Mouse (Mus musculus) liver, embryonic 15.5 days (tissue): Measurements from ENCODE around the gene Gjd3. TPM values are rescaled to one million over a fixed set of nuclear protein-coding genes. Genes with fewer than 3 reads are reported as not detected.

Experiments
- ATAC-seq: fragments of 200-750 bp; cut with Nextera tagmentation; 2 replicates; pipeline ENCODE4 v1.8.0; 2017; ENCODE audit warnings: moderate number of reproducible peaks, mild to moderate bottlenecking, moderate library complexity; ENCODE audit not compliant: insufficient read depth
- H3K27ac ChIP-seq: fragments of 300-500 bp; sonication (generic); replicated peaks from 2 replicates; pipeline ENCODE4 v1.5.1; 2015; ENCODE audit warnings: mild to moderate bottlenecking, inconsistent platforms
- H3K27me3 ChIP-seq: fragments of 300-500 bp; sonication (generic); 2 replicates; pipeline ENCODE4 v1.6.1; 2015; ENCODE audit warnings: mild to moderate bottlenecking, inconsistent platforms
- H3K36me3 ChIP-seq: fragments of 300-500 bp; sonication (generic); replicated peaks from 2 replicates; pipeline ENCODE4 v1.6.1; 2015; ENCODE audit warnings: moderate library complexity, mild to moderate bottlenecking, inconsistent platforms
- H3K4me1 ChIP-seq: fragments of 300-500 bp; sonication (generic); replicated peaks from 2 replicates; pipeline ENCODE4 v1.6.1; 2015; ENCODE audit warnings: inconsistent platforms
- H3K4me2 ChIP-seq: fragments of 300-500 bp; sonication (generic); 2 replicates; pipeline ENCODE4 v1.6.1; 2015; ENCODE audit warnings: moderate library complexity, mild to moderate bottlenecking, inconsistent platforms
- H3K4me3 ChIP-seq: fragments of 300-500 bp; sonication (generic); replicated peaks from 2 replicates; pipeline ENCODE4 v1.5.1; 2015; ENCODE audit warnings: mild to moderate bottlenecking, inconsistent platforms
- H3K9ac ChIP-seq: fragments of 300-500 bp; sonication (generic); 2 replicates; pipeline ENCODE4 v1.6.1; 2015; ENCODE audit warnings: moderate library complexity, mild to moderate bottlenecking, inconsistent platforms
- H3K9me3 ChIP-seq: fragments of 300-500 bp; sonication (generic); replicated peaks from 2 replicates; pipeline ENCODE4 v1.6.1; 2016; ENCODE audit warnings: inconsistent platforms
- WGBS: fragments of 180-500 bp; shearing (Covaris S2); methylation state at CpG from one replicate; pipeline ENCODE4 v1.1.7; 2015; ENCODE audit warnings: mixed read lengths; ENCODE audit not compliant: insufficient replicate concordance; 5-methylcytosine and 5-hydroxymethylcytosine counted together
- polyA plus RNA-seq: library from polyadenylated mRNA; unstranded; fragments of >200 nt; fragmentation: Nextera tagmentation; extraction: Ambion mirVana; gene quantifications from 2 replicates; pipeline ENCODE4 v1.2.1, GENCODE M21; 2015

The Gjd3 gene
- polyA plus RNA-seq, 1 experiment from 2014 or later = not detected

- 27% methylated on average over 2 of the region's 2 CpGs for WGBS
- Histone ChIP-seq H3K9ac (no peak overlapping the region), H3K4me1 (peaks cover 82% of the 10 kb centered on the region), H3K4me2 (no peak overlapping the region), H3K36me3 (no peaks in the 10 kb centered on the region), H3K4me3 (no peak overlapping the region), H3K9me3 (no peaks in the 10 kb centered on the region), H3K27ac (no peak overlapping the region; the same call in 1 of the 2 replicates), H3K27me3 (no peaks in the 10 kb centered on the region)
- no peak for ATAC-seq
These were observed 30.1 kb downstream of the Gjd3 start for GRCm38 (mm10) chr11:98952736-98953135.

DNA sequence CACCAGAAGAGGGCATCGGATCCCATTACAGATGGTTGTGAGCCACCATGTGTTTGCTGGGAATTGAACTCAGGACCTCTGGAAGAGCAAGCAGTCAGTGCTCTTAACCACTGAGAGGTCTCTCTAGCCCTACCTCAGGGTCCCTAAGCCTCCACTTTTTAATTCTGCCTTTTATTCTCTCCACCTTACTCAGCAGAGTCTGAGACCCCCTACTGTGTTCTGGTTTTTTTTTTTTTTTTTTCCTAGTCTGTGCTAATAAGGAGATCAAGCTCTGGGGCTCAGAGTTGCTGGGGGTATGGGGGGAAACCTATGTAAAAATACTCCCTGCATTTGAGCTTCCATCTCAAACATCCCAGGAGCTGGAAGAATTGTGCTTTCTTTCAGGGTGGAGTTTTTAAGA, 30.7 kb downstream of the Gjd3 start:
- no peaks in the 10 kb centered on the region for H3K27me3 ChIP-seq
- no peak for ATAC-seq
- no peak overlapping the region for H3K9ac ChIP-seq
- no peak overlapping the region for H3K4me2 ChIP-seq
- H3K4me1 ChIP-seq = peaks cover 89% of the 10 kb centered on the region
- no peaks in the 10 kb centered on the region for H3K9me3 ChIP-seq
- WGBS = 86% methylated on average over 1 of the region's 1 CpGs
- H3K36me3 ChIP-seq = no peaks in the 10 kb centered on the region
- no peak overlapping the region for H3K27ac ChIP-seq
- no peak overlapping the region for H3K4me3 ChIP-seq

DNA sequence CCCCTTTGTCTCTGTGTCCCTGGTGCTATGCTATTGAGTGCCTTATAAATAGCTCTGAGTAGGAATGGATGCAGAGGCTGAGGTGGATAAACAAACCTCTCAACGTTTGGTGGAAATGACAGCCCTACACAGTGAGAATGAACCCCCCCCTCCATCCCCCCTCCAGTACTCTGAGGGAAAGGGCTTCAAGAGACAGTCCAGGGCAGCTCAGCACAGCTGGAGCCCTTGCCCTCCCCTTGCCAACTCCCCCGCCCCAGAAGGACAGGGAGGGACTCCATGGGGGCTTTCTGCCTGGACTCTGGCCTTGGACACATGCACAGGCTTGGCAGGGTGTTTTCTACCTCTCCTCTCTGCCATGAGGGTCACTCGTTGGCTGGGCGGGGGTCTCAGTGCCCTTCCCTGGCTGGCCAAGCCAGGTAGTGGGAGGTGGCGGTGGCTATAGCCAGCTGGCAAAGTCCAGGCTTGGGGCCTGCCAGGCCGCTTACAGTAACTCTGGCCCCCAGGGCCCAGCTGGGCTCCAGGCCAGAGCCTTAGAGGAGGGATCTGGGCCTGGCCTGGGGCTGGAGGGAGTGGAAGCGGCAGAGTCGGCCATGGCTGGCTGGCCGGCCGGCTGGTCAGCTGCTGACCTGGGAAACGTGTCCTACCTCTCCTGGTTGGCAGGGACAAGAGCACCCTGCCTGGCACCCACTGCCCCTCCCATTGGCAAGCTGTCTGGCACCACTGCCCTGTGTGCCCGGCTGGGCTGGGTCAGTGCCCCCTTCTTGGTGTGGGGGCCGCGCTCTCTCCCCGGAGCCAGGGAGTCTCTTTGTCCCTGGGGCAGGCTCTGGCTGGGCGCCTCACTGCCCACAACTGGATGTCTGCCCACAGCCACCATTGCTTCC, 31.6 kb downstream of the Gjd3 start:
- no peak for ATAC-seq
- no peaks in the 10 kb centered on the region for H3K27me3 ChIP-seq
- peak overlapping the region; percentile 29; the same call in 1 of the 2 replicates for H3K27ac ChIP-seq
- H3K4me3 ChIP-seq = no peak overlapping the region
- peaks cover 89% of the 10 kb centered on the region for H3K4me1 ChIP-seq
- 63% methylated on average over 16 of the region's 16 CpGs for WGBS
- H3K9ac ChIP-seq = no peak overlapping the region
- H3K4me2 ChIP-seq = peak overlapping the region; percentile 5
- no peaks in the 10 kb centered on the region for H3K9me3 ChIP-seq
- no peaks in the 10 kb centered on the region for H3K36me3 ChIP-seq

- Histone ChIP-seq H3K36me3 (no peaks in the 10 kb centered on the region), H3K27ac (no peak overlapping the region), H3K9ac (no peak overlapping the region), H3K9me3 (no peaks in the 10 kb centered on the region), H3K4me1 (peaks cover 92% of the 10 kb centered on the region), H3K4me3 (no peak overlapping the region), H3K27me3 (no peaks in the 10 kb centered on the region), H3K4me2 (no peak overlapping the region)
- 73% methylated on average over 9 of the region's 9 CpGs for WGBS
- ATAC-seq = no peak
These were observed 32.3 kb downstream of the Gjd3 start for GRCm38 (mm10) chr11:98950484-98950883.

DNA sequence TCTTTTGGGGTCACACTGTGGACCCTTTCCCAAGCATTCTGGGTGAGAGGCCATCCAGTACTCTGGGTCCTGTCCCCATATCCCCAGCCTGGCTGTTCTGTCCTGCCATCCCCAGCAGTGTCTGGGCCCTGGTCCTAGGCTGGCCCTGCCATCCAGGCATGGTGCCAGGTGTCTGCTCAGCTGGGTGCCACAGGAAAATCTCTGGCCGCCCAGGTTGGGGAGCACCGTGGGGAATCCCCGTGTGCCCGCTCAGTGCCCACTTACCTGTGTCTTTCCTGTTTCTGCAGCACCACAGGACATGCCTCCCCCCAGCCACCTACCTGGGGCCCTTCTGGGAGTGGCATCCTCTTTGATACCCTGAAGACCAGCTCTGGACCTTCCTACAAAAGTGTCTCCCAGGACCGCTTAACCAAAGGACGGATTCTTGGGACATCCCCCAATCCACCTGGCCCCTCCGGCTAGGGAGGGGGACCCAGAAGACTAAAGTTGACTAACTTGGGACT, 32.8 kb downstream of the Gjd3 start:
- H3K4me2 ChIP-seq = no peak overlapping the region

GRCm38 (mm10) chr11:98949242-98949957, 33.4 kb downstream of the Gjd3 start:
- no peak overlapping the region for H3K27ac ChIP-seq
- H3K4me3 ChIP-seq = no peak overlapping the region
- no peak overlapping the region for H3K9ac ChIP-seq
- H3K36me3 ChIP-seq = no peaks in the 10 kb centered on the region
- no peak for ATAC-seq
- no peaks in the 10 kb centered on the region for H3K27me3 ChIP-seq
- H3K4me2 ChIP-seq = no peak overlapping the region
- peaks cover 92% of the 10 kb centered on the region for H3K4me1 ChIP-seq
- 55% methylated on average over 12 of the region's 12 CpGs for WGBS
- H3K9me3 ChIP-seq = no peaks in the 10 kb centered on the region

More for the DNA sequence above, 32.8 kb downstream of the Gjd3 start:
- Histone ChIP-seq H3K27ac (peak overlapping the region; percentile 31; the same call in 1 of the 2 replicates), H3K4me3 (no peak overlapping the region), H3K9me3 (no peaks in the 10 kb centered on the region), H3K4me1 (peaks cover 92% of the 10 kb centered on the region), H3K9ac (no peak overlapping the region), H3K36me3 (no peaks in the 10 kb centered on the region), H3K27me3 (no peaks in the 10 kb centered on the region)
- WGBS = 78% methylated on average over 7 of the region's 7 CpGs
- ATAC-seq = no peak

DNA sequence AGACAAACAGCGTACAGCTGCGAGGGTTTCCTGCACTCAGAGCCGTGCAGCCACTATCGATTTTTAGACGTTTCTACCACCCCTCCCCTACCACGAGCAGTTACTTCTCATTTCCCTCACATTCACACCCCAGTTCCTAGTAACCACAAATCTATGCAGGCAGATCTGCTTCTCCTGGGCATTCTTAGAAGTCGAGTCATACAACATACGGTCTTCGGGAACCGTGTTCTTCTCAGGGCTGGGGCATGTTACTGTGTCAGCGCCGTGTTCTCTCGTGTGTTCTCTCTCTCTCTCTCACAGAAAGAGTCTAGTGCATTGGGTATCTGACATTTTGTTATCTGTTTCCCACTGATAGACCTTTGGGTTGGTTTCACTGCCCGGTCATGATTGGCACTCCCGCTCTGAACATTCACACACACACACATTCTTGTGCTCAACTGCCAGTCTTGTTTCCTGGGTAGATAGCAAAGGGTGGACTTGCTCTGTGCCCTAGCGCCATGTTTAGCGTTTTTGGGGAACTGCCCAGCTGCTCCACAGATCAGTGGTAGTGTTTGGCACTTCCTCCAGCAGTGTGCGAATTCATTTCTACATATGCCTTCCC, 34.7 kb downstream of the Gjd3 start:
- no peaks in the 10 kb centered on the region for H3K36me3 ChIP-seq
- peak; percentile 29 for ATAC-seq
- peak overlapping the region; percentile 15; the same call in 1 of the 2 replicates for H3K27ac ChIP-seq
- H3K4me1 ChIP-seq = peaks cover 93% of the 10 kb centered on the region
- H3K27me3 ChIP-seq = no peaks in the 10 kb centered on the region
- peak overlapping the region; percentile 21; the same call in 1 of the 2 replicates for H3K4me2 ChIP-seq
- H3K4me3 ChIP-seq = no peak overlapping the region
- 7% methylated on average over 18 of the region's 18 CpGs for WGBS
- no peaks in the 10 kb centered on the region for H3K9me3 ChIP-seq
- no peak overlapping the region for H3K9ac ChIP-seq

DNA sequence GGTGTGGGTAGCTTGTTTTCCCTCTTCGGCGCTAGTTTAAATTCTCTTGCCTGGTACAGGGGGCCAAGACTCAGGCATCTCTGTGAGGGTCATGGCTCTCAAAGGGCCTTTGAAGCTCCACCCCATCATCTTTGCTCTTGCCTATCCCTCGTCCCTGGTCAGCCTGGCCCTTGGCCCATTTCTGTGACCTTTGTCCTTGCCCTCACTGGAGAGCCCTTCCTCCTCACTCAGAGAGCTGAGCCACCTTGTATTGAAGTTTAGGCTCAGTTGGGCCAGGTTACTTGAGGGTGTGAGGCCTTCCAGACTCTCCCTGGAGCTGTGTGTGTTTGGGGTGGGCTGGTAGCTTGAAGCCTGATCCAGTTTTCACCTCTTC, 37.2 kb downstream of the Gjd3 start:
- Histone ChIP-seq H3K4me3 (no peak overlapping the region), H3K9me3 (no peaks in the 10 kb centered on the region), H3K36me3 (no peaks in the 10 kb centered on the region), H3K27ac (peak overlapping the region; percentile 65), H3K9ac (no peak overlapping the region), H3K4me2 (no peak overlapping the region), H3K4me1 (peaks cover 95% of the 10 kb centered on the region), H3K27me3 (peaks cover 5% of the 10 kb centered on the region)
- ATAC-seq = no peak
- WGBS = 66% methylated on average over 3 of the region's 3 CpGs

DNA sequence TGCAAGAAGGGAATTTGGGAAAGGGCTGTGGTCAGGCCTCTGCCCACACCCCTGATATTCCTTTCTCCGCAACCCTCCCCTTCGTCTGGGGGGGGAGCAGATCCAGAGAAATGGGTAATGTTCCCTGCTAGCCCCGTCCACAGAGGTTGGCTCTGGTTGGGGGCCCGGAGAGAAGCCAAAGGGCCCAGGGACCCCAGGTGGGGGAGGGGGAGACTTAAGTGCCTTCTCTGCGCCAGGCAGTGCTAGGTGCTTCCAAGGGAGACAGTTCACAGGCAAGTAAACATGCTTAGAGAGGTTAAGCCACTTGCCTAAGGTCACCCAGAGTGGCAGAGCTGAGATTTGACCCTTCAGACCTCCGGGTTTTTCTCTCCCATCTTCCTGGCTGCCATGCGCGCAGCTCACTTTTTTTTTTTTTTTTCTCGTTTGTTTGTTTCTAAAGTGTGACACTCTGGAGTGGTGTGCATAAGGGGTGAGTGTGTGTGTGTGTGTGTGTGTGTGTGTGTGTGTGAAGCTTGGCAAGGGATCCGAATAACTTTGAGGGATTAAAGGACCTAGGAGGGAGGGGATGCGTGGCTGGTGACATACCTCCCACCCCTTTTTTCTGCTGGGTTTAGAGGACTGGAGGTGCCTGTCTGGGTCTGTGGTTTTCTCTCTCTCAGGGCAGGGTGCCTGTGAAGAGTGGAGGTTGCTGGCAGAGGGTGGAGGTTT, 37.8 kb downstream of the Gjd3 start:
- Histone ChIP-seq H3K4me2 (peak overlapping the region; percentile 68), H3K27me3 (peaks cover 10% of the 10 kb centered on the region), H3K36me3 (no peaks in the 10 kb centered on the region), H3K27ac (peak overlapping the region; percentile 65), H3K9ac (no peak overlapping the region), H3K9me3 (no peaks in the 10 kb centered on the region), H3K4me1 (peaks cover 96% of the 10 kb centered on the region), H3K4me3 (no peak overlapping the region)
- 49% methylated on average over 11 of the region's 11 CpGs for WGBS
- ATAC-seq = no peak

- Histone ChIP-seq H3K4me3 (0 out of 2 replicates have a peak overlapping the region, but pooled peaks have one; percentile 2), H3K9me3 (no peaks in the 10 kb centered on the region), H3K4me1 (peaks cover 94% of the 10 kb centered on the region), H3K36me3 (no peaks in the 10 kb centered on the region), H3K27me3 (peaks cover 22% of the 10 kb centered on the region), H3K4me2 (peak overlapping the region; percentile 68), H3K27ac (peak overlapping the region; percentile 65), H3K9ac (no peak overlapping the region)
- ATAC-seq = no peak
- WGBS = 29% methylated on average over 14 of the region's 14 CpGs
These were observed 38.9 kb downstream of the Gjd3 start for GRCm38 (mm10) chr11:98943741-98944461.
